Mouse (Mus musculus): ENCODE results near the gene Nfx1.

- TF ChIP-seq EP300 (optimal IDR thresholded peaks at IDR 0.05) (no peak), CTCF (IDR thresholded peaks at IDR 0.05; ENCODE audit: low read depth) (peak; percentile 62)
Observed at GRCm38 (mm10) chr4:41028272-41028671, 57.6 kb downstream of the Nfx1 start.
